Mouse (Mus musculus) MEL (cell line): Measurements from ENCODE around the gene Rdh13. TPM values are rescaled to one million over a fixed set of nuclear protein-coding genes. Genes with fewer than 3 reads are reported as not detected.

Experiments
- DNase-seq: peaks from one replicate; pipeline ENCODE4 v3.0.0; 2011; ENCODE audit warnings: low read depth, low spot score
- H3K27ac ChIP-seq: 2 replicates; pipeline ENCODE4 v1.5.1; 2012; ENCODE audit warnings: low read depth, mild to moderate bottlenecking, control low read depth, low read length, moderate library complexity; ENCODE audit not compliant: control insufficient read depth
- H3K27me3 ChIP-seq, 2 experiments: fragments of 150-350 bp in 1 of 2; sonication (generic) in 1 of 2; 2 replicates each; pipeline ENCODE4 v1.6.1; 2012; ENCODE audit warnings: low read length in 2 of 2, mild to moderate bottlenecking in 2 of 2, improper control_type of control experiment in 1 of 2, moderate library complexity in 1 of 2; ENCODE audit not compliant: insufficient read depth in 2 of 2, control insufficient read depth in 1 of 2
- H3K36me3 ChIP-seq, 2 experiments: 2 replicates each; pipeline ENCODE4 v1.6.1; 2012 to 2014; ENCODE audit warnings: low read length in 2 of 2, improper control_type of control experiment in 1 of 2, inconsistent platforms in 1 of 2, mild to moderate bottlenecking in 1 of 2; ENCODE audit not compliant: insufficient read depth in 2 of 2, control insufficient read depth in 1 of 2
- H3K4me1 ChIP-seq, 2 experiments: fragments of 150-350 bp in 1 of 2; sonication (generic) in 1 of 2; 2 replicates each; pipeline ENCODE4 v1.6.1; 2012; ENCODE audit warnings: low read length in 2 of 2, improper control_type of control experiment in 1 of 2, mild to moderate bottlenecking in 1 of 2; ENCODE audit not compliant: insufficient read depth in 2 of 2, control insufficient read depth in 1 of 2
- H3K4me3 ChIP-seq, 2 experiments: fragments of 150-350 bp in 1 of 2; sonication (generic) in 1 of 2; 2 replicates each; pipeline ENCODE4 v1.5.1; 2012; ENCODE audit warnings: low read depth in 2 of 2, low read length in 2 of 2, mild to moderate bottlenecking in 2 of 2, moderate library complexity in 2 of 2, control low read depth in 1 of 2, improper control_type of control experiment in 1 of 2; ENCODE audit not compliant: control insufficient read depth in 1 of 2, insufficient read depth in 1 of 2
- H3K79me2 ChIP-seq: 2 replicates; pipeline ENCODE4 v1.6.1; 2012; ENCODE audit warnings: mild to moderate bottlenecking, low read length, moderate library complexity; ENCODE audit not compliant: control insufficient read depth, poor library complexity, insufficient read depth
- H3K9ac ChIP-seq: 2 replicates; pipeline ENCODE4 v1.6.1; 2012; ENCODE audit warnings: low read depth, mild to moderate bottlenecking, control low read depth, low read length, moderate library complexity; ENCODE audit not compliant: control insufficient read depth, poor library complexity, severe bottlenecking
- H3K9me3 ChIP-seq: fragments of 150-350 bp; sonication (generic); replicated peaks from 2 replicates; pipeline ENCODE4 v1.6.1; 2012; ENCODE audit warnings: mild to moderate bottlenecking, low read length, improper control_type of control experiment, moderate library complexity; ENCODE audit not compliant: insufficient read depth
- BHLHE40 ChIP-seq: IDR thresholded peaks from 2 replicates; pipeline ENCODE4 v1.6.1; 2012; ENCODE audit warnings: low read depth, mild to moderate bottlenecking, inconsistent platforms, low read length, improper control_type of control experiment, borderline replicate concordance
- CHD1 ChIP-seq: IDR thresholded peaks from 2 replicates; pipeline ENCODE4 v1.6.1; 2012; ENCODE audit warnings: low read depth, mild to moderate bottlenecking, inconsistent platforms, low read length, improper control_type of control experiment
- CHD2 ChIP-seq: IDR thresholded peaks from 2 replicates; pipeline ENCODE4 v1.6.1; 2011; ENCODE audit warnings: low read length, improper control_type of control experiment
- CTCF ChIP-seq, 3 experiments: IDR thresholded peaks in 2 of 3; conservative IDR thresholded peaks in 1 of 3; 2 replicates each; pipeline ENCODE4 v1.5.1; 2011 to 2012; ENCODE audit warnings: low read length in 3 of 3, low read depth in 2 of 3, mild to moderate bottlenecking in 2 of 3, improper control_type of control experiment in 1 of 3, inconsistent platforms in 1 of 3, mixed read lengths in 1 of 3, moderate library complexity in 1 of 3; ENCODE audit not compliant: control insufficient read depth in 1 of 3, insufficient read depth in 1 of 3, poor library complexity in 1 of 3, severe bottlenecking in 1 of 3
- ELF1 ChIP-seq: IDR thresholded peaks from 2 replicates; pipeline ENCODE4 v1.6.1; 2014; ENCODE audit warnings: low read depth, mild to moderate bottlenecking, inconsistent platforms, low read length, improper control_type of control experiment, moderate library complexity
- EP300 ChIP-seq, 2 experiments: IDR thresholded peaks; 2 replicates each; pipeline ENCODE4 v1.6.1; 2011; ENCODE audit warnings: improper control_type of control experiment in 2 of 2, low read length in 2 of 2, low read depth in 1 of 2, mild to moderate bottlenecking in 1 of 2
- ETS1 ChIP-seq: IDR thresholded peaks from 2 replicates; pipeline ENCODE4 v1.6.1; 2012; ENCODE audit warnings: low read depth, mild to moderate bottlenecking, inconsistent platforms, low read length, improper control_type of control experiment, moderate library complexity
- GABPA ChIP-seq: IDR thresholded peaks from 2 replicates; pipeline ENCODE4 v1.6.1; 2012; ENCODE audit warnings: low read depth, mild to moderate bottlenecking, inconsistent platforms, low read length, improper control_type of control experiment, moderate library complexity
- GATA1 ChIP-seq: IDR thresholded peaks from 2 replicates; pipeline ENCODE4 v1.6.1; 2011; ENCODE audit warnings: low read depth, low read length, improper control_type of control experiment
- HCFC1 ChIP-seq: IDR thresholded peaks from 2 replicates; pipeline ENCODE4 v1.6.1; 2012; ENCODE audit warnings: low read depth, mild to moderate bottlenecking, inconsistent platforms, low read length, improper control_type of control experiment, moderate library complexity
- JUND ChIP-seq: IDR thresholded peaks from 2 replicates; pipeline ENCODE4 v1.6.1; 2011; ENCODE audit warnings: low read depth, mild to moderate bottlenecking, improper control_type of control experiment, low read length
- KAT2A ChIP-seq: conservative IDR thresholded peaks from 2 replicates; pipeline ENCODE4 v1.6.1; 2012; ENCODE audit warnings: low read depth, low read length, improper control_type of control experiment, inconsistent platforms
- MAFK ChIP-seq: IDR thresholded peaks from 2 replicates; pipeline ENCODE4 v1.6.1; 2011; ENCODE audit warnings: low read depth, mild to moderate bottlenecking, low read length, improper control_type of control experiment, borderline replicate concordance
- MAX ChIP-seq: IDR thresholded peaks from 2 replicates; pipeline ENCODE4 v1.6.1; 2011; ENCODE audit warnings: low read length, improper control_type of control experiment
- MAZ ChIP-seq: IDR thresholded peaks from 2 replicates; pipeline ENCODE4 v1.6.1; 2012; ENCODE audit warnings: low read depth, mild to moderate bottlenecking, inconsistent platforms, low read length, improper control_type of control experiment
- MXI1 ChIP-seq: IDR thresholded peaks from 2 replicates; pipeline ENCODE4 v1.6.1; 2011; ENCODE audit warnings: mild to moderate bottlenecking, low read depth, low read length, improper control_type of control experiment
- MYB ChIP-seq: IDR thresholded peaks from 2 replicates; pipeline ENCODE4 v1.6.1; 2011; ENCODE audit warnings: mild to moderate bottlenecking, low read depth, low read length, improper control_type of control experiment
- MYC ChIP-seq: IDR thresholded peaks from 2 replicates; pipeline ENCODE4 v1.6.1; 2011; ENCODE audit warnings: low read depth, mild to moderate bottlenecking, low read length, improper control_type of control experiment, moderate library complexity
- NELFE ChIP-seq: IDR thresholded peaks from 2 replicates; pipeline ENCODE4 v1.6.1; 2011; ENCODE audit warnings: low read depth, low read length, improper control_type of control experiment
- NRF1 ChIP-seq: IDR thresholded peaks from 2 replicates; pipeline ENCODE4 v1.6.1; 2014; ENCODE audit warnings: low read depth, mild to moderate bottlenecking, inconsistent platforms, low read length, improper control_type of control experiment, moderate library complexity; ENCODE audit not compliant: poor library complexity, insufficient read depth, severe bottlenecking
- POLR2A ChIP-seq, 2 experiments: IDR thresholded peaks; 2 replicates each; pipeline ENCODE4 v1.6.1; 2011 to 2012; ENCODE audit warnings: low read length in 2 of 2, mild to moderate bottlenecking in 2 of 2, control low read depth in 1 of 2, improper control_type of control experiment in 1 of 2, low read depth in 1 of 2, moderate library complexity in 1 of 2; ENCODE audit not compliant: control insufficient read depth in 1 of 2, insufficient read depth in 1 of 2, poor library complexity in 1 of 2
- POLR2AphosphoS2 ChIP-seq: IDR thresholded peaks from 2 replicates; pipeline ENCODE4 v1.6.1; 2011; ENCODE audit warnings: low read length, improper control_type of control experiment
- POLR2AphosphoS5 ChIP-seq: IDR thresholded peaks from 2 replicates; pipeline ENCODE4 v1.6.1; 2012; ENCODE audit warnings: low read depth, borderline replicate concordance, mild to moderate bottlenecking, inconsistent platforms, low read length, moderate library complexity, mixed read lengths
- RAD21 ChIP-seq: IDR thresholded peaks from 2 replicates; pipeline ENCODE4 v1.6.1; 2011; ENCODE audit warnings: mild to moderate bottlenecking, low read depth, low read length, improper control_type of control experiment
- RCOR1 ChIP-seq: IDR thresholded peaks from 2 replicates; pipeline ENCODE4 v1.6.1; 2012; ENCODE audit warnings: low read depth, mild to moderate bottlenecking, inconsistent platforms, low read length, improper control_type of control experiment
- SIN3A ChIP-seq: IDR thresholded peaks from 2 replicates; pipeline ENCODE4 v1.6.1; 2012; ENCODE audit warnings: low read length, improper control_type of control experiment, inconsistent platforms
- SMC3 ChIP-seq: IDR thresholded peaks from 2 replicates; pipeline ENCODE4 v1.6.1; 2011; ENCODE audit warnings: low read depth, low read length, improper control_type of control experiment
- TAL1 ChIP-seq: IDR thresholded peaks from 2 replicates; pipeline ENCODE4 v1.6.1; 2012; ENCODE audit warnings: mild to moderate bottlenecking, inconsistent platforms, low read length, moderate library complexity, mixed read lengths
- TBP ChIP-seq: IDR thresholded peaks from 2 replicates; pipeline ENCODE4 v1.8.0; 2011; ENCODE audit warnings: low read depth, low read length, improper control_type of control experiment
- TCF12 ChIP-seq: IDR thresholded peaks from 2 replicates; pipeline ENCODE4 v1.6.1; 2014; ENCODE audit warnings: low read depth, mild to moderate bottlenecking, inconsistent platforms, low read length, improper control_type of control experiment, moderate library complexity
- UBTF ChIP-seq: IDR thresholded peaks from 2 replicates; pipeline ENCODE4 v1.6.1; 2012; ENCODE audit warnings: low read depth, mild to moderate bottlenecking, inconsistent platforms, low read length, improper control_type of control experiment, moderate library complexity, borderline replicate concordance; ENCODE audit not compliant: insufficient read depth
- USF1 ChIP-seq: IDR thresholded peaks from 2 replicates; pipeline ENCODE4 v1.6.1; 2014; ENCODE audit warnings: low read depth, mild to moderate bottlenecking, inconsistent platforms, low read length, improper control_type of control experiment, moderate library complexity
- USF2 ChIP-seq, 2 experiments: IDR thresholded peaks; 2 replicates each; pipeline ENCODE4 v1.6.1; 2011 to 2012; ENCODE audit warnings: improper control_type of control experiment in 2 of 2, low read length in 2 of 2, borderline replicate concordance in 1 of 2, inconsistent platforms in 1 of 2, low read depth in 1 of 2, mild to moderate bottlenecking in 1 of 2; ENCODE audit not compliant: insufficient read depth in 1 of 2
- ZC3H11A ChIP-seq: IDR thresholded peaks from 2 replicates; pipeline ENCODE4 v1.6.1; 2012; ENCODE audit warnings: low read depth, mild to moderate bottlenecking, inconsistent platforms, low read length, improper control_type of control experiment
- ZKSCAN1 ChIP-seq: IDR thresholded peaks from 2 replicates; pipeline ENCODE4 v1.6.1; 2012; ENCODE audit warnings: low read depth, mild to moderate bottlenecking, inconsistent platforms, low read length, improper control_type of control experiment, moderate library complexity
- ZMIZ1 ChIP-seq: IDR thresholded peaks from 2 replicates; pipeline ENCODE4 v1.6.1; 2012; ENCODE audit warnings: low read depth, mild to moderate bottlenecking, inconsistent platforms, low read length, improper control_type of control experiment, moderate library complexity
- ZNF384 ChIP-seq: IDR thresholded peaks from 2 replicates; pipeline ENCODE4 v1.6.1; 2012; ENCODE audit warnings: low read depth, mild to moderate bottlenecking, inconsistent platforms, low read length, improper control_type of control experiment
- polyA plus RNA-seq, 2 experiments: library from polyadenylated mRNA; stranded (reverse) in 1 of 2; unstranded in 1 of 2; fragments of >175 nt in 1 of 2; fragments of >200 nt in 1 of 2; gene quantifications; 2 replicates each; pipeline versions ENCODE4 v1.2.1 to v1.2.4; 2012; ENCODE audit warnings: low replicate concordance in 2 of 2, low read depth in 1 of 2; ENCODE audit not compliant: insufficient read length in 2 of 2, insufficient read depth in 1 of 2, missing spikeins in 1 of 2
- total RNA-seq: library from RNA; depleted of rRNA; stranded (reverse); fragments of 300-350 nt; gene quantifications from 2 replicates; pipeline ENCODE4 v1.2.3, GENCODE M21; 2012; rRNA removed

Gene Rdh13
- total RNA-seq (33.1 and 46.4 TPM in 2 replicates), polyA plus RNA-seq (10 to 100 TPM in 1 of 2 experiments, not detected in 1; 24.0 TPM)

- Histone ChIP-seq H3K4me1 (peaks cover 0 to 9% of the 10 kb centered on the region in 2 experiments; a peak in 2 of 4 replicates), H3K4me3 (peak within 1 kb of the TSS; percentile 74 to 78), H3K9ac (peak within 1 kb of the TSS; percentile 77), H3K9me3 (no peaks in the 10 kb centered on the region), H3K27ac (peak within 1 kb of the TSS; percentile 23), H3K36me3 (peaks cover 4 to 5% of the 10 kb centered on the region in 2 experiments), H3K79me2 (peaks cover 10% of the 10 kb centered on the region), H3K27me3 (no peaks in the 10 kb centered on the region)
- DNase-seq = peak; percentile 94
- TF ChIP-seq JUND (no peak), MXI1 (peak; percentile 93), USF2 (IDR thresholded peaks at IDR 0.05; ENCODE audit: borderline replicate concordance in 1 of 2, insufficient read depth in 1 of 2, low read depth in 1 of 2, low read length in 2 of 2) (no peak), TBP (no peak; the same call in 1 of the 2 replicates), SMC3 (no peak), TAL1 (no peak), ZMIZ1 (no peak), MAFK (no peak), USF1 (peak; percentile 54; the same call in 1 of the 2 replicates), MYB (no peak), RCOR1 (no peak), HCFC1 (peak; percentile 95), CTCF (IDR thresholded peaks at IDR 0.05 in 2 of 3, conservative IDR thresholded peaks at IDR 0.05 in 1 of 3; ENCODE audit: control insufficient read depth in 1 of 3, insufficient read depth in 1 of 3, low read depth in 2 of 3, low read length in 3 of 3, poor library complexity in 1 of 3, severe bottlenecking in 1 of 3) (no peak), CHD2 (no peak), POLR2AphosphoS5 (no peak), NRF1 (peak; percentile 69), ETS1 (no peak), KAT2A (peak; percentile 82), CHD1 (no peak), ZKSCAN1 (no peak), BHLHE40 (no peak), GATA1 (no peak), SIN3A (peak; percentile 84), TCF12 (no peak), EP300 (IDR thresholded peaks at IDR 0.05; ENCODE audit: low read depth in 1 of 2, low read length in 2 of 2) (no peak), ZC3H11A (no peak), ZNF384 (no peak), MAZ (no peak; the same call in 1 of the 2 replicates), NELFE (peak; percentile 72), GABPA (no peak), ELF1 (peak; percentile 91), UBTF (no peak), MAX (peak; percentile 80; the same call in 1 of the 2 replicates), MYC (peak; percentile 72; the same call in 1 of the 2 replicates), RAD21 (no peak), POLR2AphosphoS2 (peak; percentile 54; the same call in 1 of the 2 replicates), POLR2A (IDR thresholded peaks at IDR 0.05; ENCODE audit: control insufficient read depth in 1 of 2, insufficient read depth in 1 of 2, low read depth in 1 of 2, low read length in 2 of 2, poor library complexity in 1 of 2) (peak; percentile 44 to 76; a peak in 3 of 4 replicates)
Measured at GRCm38 (mm10) chr7:4445216-4445791, at the start of gene Rdh13. Gene Rdh13, minus strand, starts transcription at chr7:4445649.
